Mouse (Mus musculus): Measurements from ENCODE around the gene Ctcfl. TPM values are rescaled to one million over a fixed set of nuclear protein-coding genes. Genes with fewer than 3 reads are reported as not detected.

Gene Ctcfl
- polyA plus RNA-seq, 1 experiment from 2014 or later, result 0.05 TPM

- Histone ChIP-seq H3K27ac (no peak overlapping the region), H3K9me3 (ENCODE audit: control insufficient read depth, low read length) (no peaks in the 10 kb centered on the region), H3K4me2 (replicated peaks) (no peak overlapping the region), H3K36me3 (replicated peaks; ENCODE audit: control insufficient read depth, insufficient read depth) (no peaks in the 10 kb centered on the region), H3K4me1 (replicated peaks; ENCODE audit: control insufficient read depth, insufficient read depth, low read length) (no peaks in the 10 kb centered on the region), H3K9ac (no peak overlapping the region), H3K4me3 (replicated peaks; ENCODE audit: low read length) (no peak overlapping the region), H3K27me3 (ENCODE audit: control insufficient read depth, insufficient read depth, low read length) (no peaks in the 10 kb centered on the region)
- WGBS, result 40% methylated on average over 5 of the region's 5 CpGs
- DNase-seq (ENCODE audit: low spot score) (no peak), ATAC-seq (ENCODE audit: low FRiP score) (no peak)
Measured at GRCm38 (mm10) chr2:173047471-173047870, 71.9 kb downstream of the Ctcfl start.

DNA sequence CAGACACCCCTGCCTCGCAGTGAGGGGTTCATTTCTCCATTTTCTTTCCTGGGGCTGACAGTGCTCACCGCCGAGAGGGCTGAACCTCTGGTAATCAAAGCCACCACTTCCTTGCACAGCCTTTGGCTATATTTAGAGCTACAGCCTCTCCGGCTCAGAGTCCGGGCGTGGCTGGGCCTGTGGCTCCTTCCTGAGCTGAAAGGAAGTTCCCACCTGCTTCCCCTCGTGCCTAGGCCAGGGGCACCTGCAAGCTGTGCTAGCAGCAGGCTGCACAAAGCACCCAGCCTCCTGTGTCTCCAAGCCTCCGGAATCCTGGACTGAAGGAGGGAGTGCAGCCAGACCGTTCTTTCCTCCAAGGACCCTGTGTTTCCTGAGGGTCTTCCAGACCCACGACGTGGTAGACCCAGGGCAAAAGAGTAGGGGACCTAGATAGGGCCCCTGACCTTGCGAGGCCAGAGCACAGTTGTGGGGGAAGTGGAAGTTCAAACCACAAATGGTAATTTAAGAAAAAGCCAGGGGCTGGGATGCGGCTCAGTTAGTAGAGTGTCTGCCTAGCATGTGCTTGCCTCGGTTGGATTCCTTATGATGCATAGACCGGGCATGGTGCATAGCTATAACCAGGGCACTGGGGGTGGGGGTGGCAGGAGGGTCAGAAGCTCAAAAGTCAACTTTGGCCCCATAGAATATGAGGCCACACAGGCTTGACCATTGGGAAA, 72.6 kb downstream of the Ctcfl start:
- no peak overlapping the region for H3K27ac ChIP-seq
- no peak overlapping the region for H3K9ac ChIP-seq
- H3K27me3 ChIP-seq (ENCODE audit: control insufficient read depth, insufficient read depth, low read length), result no peaks in the 10 kb centered on the region
- H3K9me3 ChIP-seq (ENCODE audit: control insufficient read depth, low read length), result no peaks in the 10 kb centered on the region
- H3K36me3 ChIP-seq (replicated peaks; ENCODE audit: control insufficient read depth, insufficient read depth), result no peaks in the 10 kb centered on the region
- ATAC-seq (ENCODE audit: low FRiP score) (no peak), DNase-seq (ENCODE audit: low spot score) (no peak)
- H3K4me1 ChIP-seq (replicated peaks; ENCODE audit: control insufficient read depth, insufficient read depth, low read length), result no peaks in the 10 kb centered on the region
- H3K4me2 ChIP-seq (replicated peaks), result no peak overlapping the region
- no peak overlapping the region for H3K4me3 ChIP-seq (replicated peaks; ENCODE audit: low read length)
- WGBS, result 81% methylated on average over 15 of the region's 15 CpGs

DNA sequence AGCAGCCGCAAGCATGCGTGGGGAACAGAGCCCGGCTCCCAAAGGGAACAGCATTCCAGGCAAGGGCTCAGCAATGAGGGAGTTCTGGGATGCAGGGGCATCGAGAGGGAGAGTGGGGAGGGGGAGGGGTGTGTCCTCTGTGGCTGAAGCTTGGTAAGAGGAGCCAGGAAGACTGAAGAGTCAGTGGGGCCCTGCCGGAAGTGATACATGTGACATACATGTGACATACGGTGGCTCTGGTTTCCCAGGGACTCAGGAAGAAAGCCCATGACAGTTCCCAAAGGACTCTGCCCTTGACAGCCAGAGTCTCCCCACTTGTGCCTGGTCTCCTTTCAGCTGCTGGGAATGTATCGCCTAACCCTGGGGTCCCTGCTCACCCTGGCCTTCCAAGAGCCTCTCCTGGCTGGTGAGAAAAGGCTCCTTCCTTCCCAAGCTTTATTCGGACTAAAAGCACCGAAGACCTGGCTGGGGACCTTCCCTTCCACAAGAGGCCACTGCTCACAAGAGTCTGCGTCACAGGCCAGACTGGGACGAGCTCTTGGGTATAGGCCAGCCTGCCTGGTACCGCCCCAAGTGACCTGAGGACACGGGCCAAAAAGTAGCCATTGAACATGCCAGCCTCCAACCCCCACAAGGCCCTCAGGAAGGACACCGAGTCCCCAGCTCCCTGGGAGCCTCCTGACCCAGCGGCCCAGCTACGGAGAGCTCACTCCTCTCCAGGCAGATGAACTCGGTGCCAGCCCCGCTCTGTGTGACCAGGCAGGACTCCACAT, 74.9 kb downstream of the Ctcfl start:
- Histone ChIP-seq H3K9me3 (ENCODE audit: control insufficient read depth, low read length) (no peaks in the 10 kb centered on the region), H3K4me2 (replicated peaks) (no peak overlapping the region), H3K27me3 (ENCODE audit: control insufficient read depth, insufficient read depth, low read length) (no peaks in the 10 kb centered on the region), H3K4me3 (replicated peaks; ENCODE audit: low read length) (no peak overlapping the region), H3K36me3 (replicated peaks; ENCODE audit: control insufficient read depth, insufficient read depth) (no peaks in the 10 kb centered on the region), H3K4me1 (replicated peaks; ENCODE audit: control insufficient read depth, insufficient read depth, low read length) (no peaks in the 10 kb centered on the region), H3K27ac (no peak overlapping the region), H3K9ac (no peak overlapping the region)
- WGBS, result 79% methylated on average over 18 of the region's 18 CpGs
- DNase-seq (ENCODE audit: low spot score), result no peak
- no peak for ATAC-seq (ENCODE audit: low FRiP score)

Other genes with a start within 250 kb of the Ctcfl start
- gene Bmp7, start 179.2 kb downstream of the Ctcfl start, polyA plus RNA-seq (2014; fragmentation: Nextera tagmentation; extraction: Ambion mirVana), result 16.7 and 18.4 TPM in 2 replicates
- 0.95 and 1.0 TPM in 2 replicates for gene Spo11, start 141.8 kb downstream of the Ctcfl start, polyA plus RNA-seq (2014; fragmentation: Nextera tagmentation; extraction: Ambion mirVana)
- gene Rae1, start 119.4 kb downstream of the Ctcfl start, polyA plus RNA-seq (2014; fragmentation: Nextera tagmentation; extraction: Ambion mirVana), result 111 and 117 TPM in 2 replicates
- gene Rbm38, start 99.0 kb downstream of the Ctcfl start, polyA plus RNA-seq (2014; fragmentation: Nextera tagmentation; extraction: Ambion mirVana), result 13.3 and 16.4 TPM in 2 replicates
- gene Pck1, start 33.5 kb upstream of the Ctcfl start, polyA plus RNA-seq (2014; fragmentation: Nextera tagmentation; extraction: Ambion mirVana), result not detected in 2 replicates
- 0.27 TPM in 1 of 2 replicates, not detected in the other for gene Zbp1, start 99.4 kb upstream of the Ctcfl start, polyA plus RNA-seq (2014; fragmentation: Nextera tagmentation; extraction: Ambion mirVana)
- 5.3 and 5.4 TPM in 2 replicates for gene Pmepa1, start 157.0 kb upstream of the Ctcfl start, polyA plus RNA-seq (2014; fragmentation: Nextera tagmentation; extraction: Ambion mirVana)

All from hindbrain, embryonic 14.5 days (tissue).